Mouse (Mus musculus): ENCODE data around the gene Olfr1111. TPM values are rescaled to one million over a fixed set of nuclear protein-coding genes. Genes with fewer than 3 reads are reported as not detected.

Gene Olfr1111
- not detected in 2 replicates for polyA plus RNA-seq (2012; rRNA removed; ENCODE audit: low replicate concordance)

GRCm38 (mm10) chr2:87152524-87152923 is at the start of gene Olfr1111:
Gene Olfr1111, minus strand, starts transcription at chr2:87152624.

GRCm38 (mm10) chr2:87187498-87187897 is 35.1 kb upstream of the Olfr1111 start, which contains the start of gene Olfr1112:
Gene Olfr1112, plus strand, starts transcription at chr2:87187798.

GRCm38 (mm10) chr2:87140200-87140599 is 12.2 kb downstream of the Olfr1111 start, which contains the start of gene Olfr1110:
Gene Olfr1110, minus strand, starts transcription at chr2:87140300.

GRCm38 (mm10) chr2:87114467-87114866 is 38.0 kb downstream of the Olfr1111 start, which contains the start of gene Olfr259:
Gene Olfr259, minus strand, starts transcription at chr2:87114567.

Other genes with a start within 250 kb of the Olfr1111 start
- gene Olfr1098, start 228.1 kb downstream of the Olfr1111 start, polyA plus RNA-seq (2012; rRNA removed; ENCODE audit: low replicate concordance) = not detected in 2 replicates
- not detected in 2 replicates for gene Olfr1099, start 191.9 kb downstream of the Olfr1111 start, polyA plus RNA-seq (2012; rRNA removed; ENCODE audit: low replicate concordance)
- gene Olfr1100, start 172.7 kb downstream of the Olfr1111 start, polyA plus RNA-seq (2012; rRNA removed; ENCODE audit: low replicate concordance) = not detected in 2 replicates
- not detected in 2 replicates for gene Olfr1101, start 161.4 kb downstream of the Olfr1111 start, polyA plus RNA-seq (2012; rRNA removed; ENCODE audit: low replicate concordance)
- gene Olfr1102, start 154.2 kb downstream of the Olfr1111 start, polyA plus RNA-seq (2012; rRNA removed; ENCODE audit: low replicate concordance) = not detected in 2 replicates
- gene Olfr1104, start 125.5 kb downstream of the Olfr1111 start, polyA plus RNA-seq (2012; rRNA removed; ENCODE audit: low replicate concordance) = not detected in 2 replicates
- not detected in 2 replicates for gene Olfr1105, start 116.1 kb downstream of the Olfr1111 start, polyA plus RNA-seq (2012; rRNA removed; ENCODE audit: low replicate concordance)
- gene Olfr1106, start 100.4 kb downstream of the Olfr1111 start, polyA plus RNA-seq (2012; rRNA removed; ENCODE audit: low replicate concordance) = not detected in 2 replicates
- not detected in 2 replicates for gene Olfr1107, start 76.8 kb downstream of the Olfr1111 start, polyA plus RNA-seq (2012; rRNA removed; ENCODE audit: low replicate concordance)
- not detected in 2 replicates for gene Olfr1109, start 56.6 kb downstream of the Olfr1111 start, polyA plus RNA-seq (2012; rRNA removed; ENCODE audit: low replicate concordance)
- gene Olfr259, start 38.1 kb downstream of the Olfr1111 start, polyA plus RNA-seq (2012; rRNA removed; ENCODE audit: low replicate concordance) = not detected in 2 replicates
- not detected in 2 replicates for gene Olfr1110, start 12.3 kb downstream of the Olfr1111 start, polyA plus RNA-seq (2012; rRNA removed; ENCODE audit: low replicate concordance)
- gene Olfr1112, start 35.2 kb upstream of the Olfr1111 start, polyA plus RNA-seq (2012; rRNA removed; ENCODE audit: low replicate concordance) = not detected in 2 replicates
- not detected in 2 replicates for gene Olfr1113, start 56.3 kb upstream of the Olfr1111 start, polyA plus RNA-seq (2012; rRNA removed; ENCODE audit: low replicate concordance)
- gene Olfr1115, start 95.4 kb upstream of the Olfr1111 start, polyA plus RNA-seq (2012; rRNA removed; ENCODE audit: low replicate concordance) = not detected in 2 replicates
- not detected in 2 replicates for gene Olfr1116, start 114.9 kb upstream of the Olfr1111 start, polyA plus RNA-seq (2012; rRNA removed; ENCODE audit: low replicate concordance)
- not detected in 2 replicates for gene Olfr1118, start 155.0 kb upstream of the Olfr1111 start, polyA plus RNA-seq (2012; rRNA removed; ENCODE audit: low replicate concordance)
- gene Olfr1120, start 202.2 kb upstream of the Olfr1111 start, polyA plus RNA-seq (2012; rRNA removed; ENCODE audit: low replicate concordance) = not detected in 2 replicates
- not detected in 2 replicates for gene Olfr1121, start 217.3 kb upstream of the Olfr1111 start, polyA plus RNA-seq (2012; rRNA removed; ENCODE audit: low replicate concordance)
- not detected in 2 replicates for gene Olfr1122, start 233.2 kb upstream of the Olfr1111 start, polyA plus RNA-seq (2012; rRNA removed; ENCODE audit: low replicate concordance)

All from subcutaneous adipose tissue, adult 2 months (tissue).